Mouse (Mus musculus) ES-Bruce4 (cell line): ENCODE measurements at regions not wholly inside any gene's neighbourhood (a gene's known extent, or its start where the extent isn't known, plus 50 kb on each side); places are given as distances from the start of the nearest gene placed in this dataset.

Source experiments
- CTCF ChIP-seq: IDR thresholded peaks from one replicate; pipeline ENCODE4 v1.8.1; 2011; ENCODE audit warnings: low read depth, low read length
- POLR2A ChIP-seq: IDR thresholded peaks from one replicate; pipeline ENCODE4 v1.8.1; 2011; ENCODE audit warnings: low read length; ENCODE audit not compliant: insufficient read depth

GRCm38 (mm10) chr17:15951641-15952040 lies 120.8 kb upstream of the Rgmb start:
- no peak for TF ChIP-seq CTCF
- no peak for TF ChIP-seq POLR2A
